Mouse (Mus musculus): ENCODE results near the gene Itprip.

DNA sequence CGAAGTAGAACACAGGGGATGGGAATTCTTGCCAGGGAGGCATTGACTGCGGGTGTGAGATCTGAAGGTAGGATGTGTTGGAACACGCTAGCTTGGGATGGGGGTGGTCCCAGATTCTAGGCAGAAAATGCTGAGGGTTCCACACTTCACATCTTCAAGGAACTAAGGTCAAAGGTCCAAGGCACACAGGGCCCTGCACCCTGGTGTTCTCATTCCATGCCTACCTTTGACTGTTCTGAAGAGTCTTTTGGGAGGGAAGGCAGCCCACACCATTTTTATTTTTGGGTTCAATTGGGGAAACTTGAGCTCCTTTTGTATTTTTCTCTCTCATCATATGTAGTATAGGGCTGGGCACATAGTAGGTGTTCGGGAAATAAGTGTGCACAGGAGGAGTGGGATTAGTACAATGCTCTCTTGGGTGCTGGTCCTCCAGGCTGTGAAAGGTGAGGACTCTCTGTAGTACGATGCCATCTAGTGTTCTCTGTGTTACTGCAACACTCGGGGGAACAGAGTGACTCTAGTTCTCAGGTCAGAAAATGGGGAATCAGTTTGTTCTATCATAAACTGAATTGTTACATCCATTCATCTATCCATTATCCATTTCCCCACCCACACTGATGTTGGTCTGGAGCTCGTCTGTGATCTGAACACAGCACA, 13.0 kb upstream of the Itprip start:
- TF ChIP-seq POLR2A (IDR thresholded peaks at IDR 0.05; ENCODE audit: low read depth, low read length) = no peak
- peak; percentile 64; the same call in 1 of the 2 replicates for TF ChIP-seq CTCF (IDR thresholded peaks at IDR 0.05; ENCODE audit: borderline replicate concordance, insufficient read depth, low read length)
